Mouse (Mus musculus): ENCODE data around the gene Luzp1.

The Luzp1 gene

DNA sequence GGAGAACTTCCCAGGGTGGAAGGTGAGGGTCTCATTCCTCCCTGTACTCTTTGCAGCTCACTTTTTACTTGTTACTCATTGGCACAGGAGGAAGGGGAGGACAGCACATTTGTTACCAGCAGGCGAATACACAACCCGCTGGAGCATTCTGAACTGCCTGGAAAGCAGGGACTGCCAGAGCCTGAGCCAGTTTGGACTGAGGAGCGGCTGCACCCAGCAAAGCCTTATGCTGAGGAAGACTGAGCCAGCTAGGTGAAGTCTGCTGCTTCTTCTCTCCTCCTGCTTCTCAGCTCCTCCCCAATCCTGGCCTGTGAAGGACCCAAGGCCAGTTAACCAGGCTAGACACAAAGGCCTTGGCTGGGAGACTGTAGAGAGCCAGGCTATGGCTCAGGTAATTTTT lies 75.6 kb downstream of the Luzp1 start:
- in situ Hi-C loops (cut with MboI; ENCODE audit: low sequenced_read_pairs), result no loop called here

DNA sequence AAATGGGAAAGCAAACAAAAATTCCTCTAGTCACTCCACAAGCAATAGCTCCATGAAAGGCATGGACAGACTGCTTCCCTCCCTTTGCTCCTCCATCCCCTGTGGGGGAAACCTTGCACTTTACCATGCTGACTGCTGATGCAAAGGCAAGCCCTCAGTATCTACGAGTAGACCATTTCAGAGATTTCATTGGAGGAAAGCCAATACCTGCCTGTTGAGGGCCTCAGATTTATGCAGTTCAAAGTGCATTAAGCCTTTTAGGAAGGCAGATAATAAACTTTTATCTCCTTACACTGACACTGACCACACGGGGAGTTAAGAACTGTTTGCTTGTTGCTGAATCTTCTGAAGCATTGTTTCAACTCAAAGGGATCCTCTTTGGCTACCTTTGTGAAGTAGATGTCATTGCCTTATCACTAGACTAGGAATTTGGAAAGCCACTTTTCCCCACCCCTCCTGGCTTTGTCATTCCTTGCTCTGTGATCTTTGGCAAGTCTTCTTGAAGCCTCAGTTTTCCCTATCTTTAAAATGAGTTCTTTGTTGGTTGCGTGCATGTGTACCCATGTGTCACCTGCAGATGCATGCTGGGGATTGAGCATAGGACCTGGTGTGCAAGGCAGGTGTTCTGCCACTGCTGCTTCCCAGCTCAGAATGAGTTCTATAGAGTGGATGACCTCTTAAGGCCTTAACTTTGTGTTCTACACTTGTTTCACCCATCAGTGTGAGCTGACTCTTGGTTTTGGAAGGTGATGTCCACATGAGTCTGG lies 76.9 kb downstream of the Luzp1 start:
- in situ Hi-C loops (cut with MboI; ENCODE audit: low sequenced_read_pairs), result no loop called here

DNA sequence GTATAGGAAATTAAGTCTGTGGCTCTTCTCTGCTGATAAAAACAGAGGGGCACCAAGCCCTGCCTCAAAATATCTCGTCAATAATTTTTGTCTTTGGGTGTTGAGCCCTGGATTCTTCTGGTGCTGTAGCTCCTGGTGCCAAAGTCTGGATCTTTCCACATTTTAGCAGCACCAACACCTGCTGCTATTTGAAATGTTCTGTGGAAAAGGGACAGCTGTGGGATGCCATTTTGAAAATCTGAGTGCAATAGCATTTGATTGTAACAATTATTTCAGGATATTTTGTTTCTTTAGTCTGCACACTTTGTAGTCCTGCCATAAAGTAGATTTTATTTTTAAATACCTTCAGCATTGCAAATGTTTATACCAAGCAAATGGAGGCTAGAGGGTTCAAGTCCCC lies 78.2 kb downstream of the Luzp1 start:
- in situ Hi-C loops (cut with MboI; ENCODE audit: low sequenced_read_pairs), result no loop called here

DNA sequence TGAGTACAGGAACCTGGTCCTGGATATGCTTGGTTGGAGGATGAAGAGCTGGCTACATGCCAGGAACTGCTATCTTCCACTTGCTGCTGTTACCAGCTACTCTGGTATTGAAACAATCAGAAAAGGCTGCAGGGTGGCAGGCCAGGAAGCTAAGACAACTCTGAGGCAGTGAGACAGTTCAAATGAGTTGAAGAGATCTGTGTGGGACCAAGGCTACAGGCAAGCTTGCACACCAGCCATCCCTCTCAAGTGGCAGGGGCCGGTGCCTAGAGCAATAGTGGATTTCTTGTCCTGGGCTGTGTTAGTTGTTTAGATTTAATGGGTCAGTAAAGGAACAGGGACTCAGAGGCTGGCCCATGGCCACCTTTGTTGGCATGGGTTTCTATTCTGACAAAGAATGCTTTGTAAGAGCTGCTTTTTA lies 78.8 kb downstream of the Luzp1 start:
- in situ Hi-C loops (cut with MboI; ENCODE audit: low sequenced_read_pairs), result no loop called here

DNA sequence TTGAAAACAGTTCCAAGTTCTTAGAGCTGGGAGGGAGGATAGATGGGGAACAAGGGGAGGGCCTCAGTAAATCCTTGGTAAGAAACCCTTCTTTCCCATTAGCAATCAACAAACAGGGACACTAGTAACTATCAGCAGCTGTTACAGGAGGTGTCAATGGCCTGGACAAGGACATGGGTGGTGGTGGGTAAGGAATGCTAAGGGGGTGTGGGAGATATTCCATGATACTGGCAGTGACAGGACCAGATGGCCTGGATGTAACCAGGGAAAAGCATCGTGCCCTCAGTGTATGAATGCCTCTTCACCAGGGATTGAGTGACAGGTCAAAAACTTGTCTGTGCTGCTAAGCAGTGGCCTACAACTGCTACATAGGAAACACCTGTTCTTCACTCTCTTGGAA lies 83.5 kb downstream of the Luzp1 start:
- in situ Hi-C loops (cut with MboI; ENCODE audit: low sequenced_read_pairs), result no loop called here

DNA sequence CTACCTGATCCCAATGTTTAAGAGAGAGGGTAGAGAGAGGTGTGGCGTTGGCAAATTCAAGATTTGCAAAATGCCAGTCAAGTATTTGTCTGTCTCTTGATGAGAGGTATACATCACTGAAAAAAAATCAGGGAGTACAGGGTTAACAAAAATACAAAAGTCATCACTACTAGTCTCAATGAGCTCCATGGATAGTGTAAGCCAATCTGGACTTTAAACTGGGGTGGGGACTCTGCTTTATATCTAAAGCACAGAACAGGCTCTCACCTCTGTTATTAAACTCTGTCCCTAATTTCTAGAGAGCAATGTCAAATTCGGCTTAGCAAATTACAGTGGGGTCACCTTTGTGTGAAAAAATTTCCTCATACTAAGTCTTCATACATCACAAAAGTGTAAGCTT lies 88.1 kb downstream of the Luzp1 start:
- in situ Hi-C loops (cut with MboI; ENCODE audit: low sequenced_read_pairs), result no loop called here

DNA sequence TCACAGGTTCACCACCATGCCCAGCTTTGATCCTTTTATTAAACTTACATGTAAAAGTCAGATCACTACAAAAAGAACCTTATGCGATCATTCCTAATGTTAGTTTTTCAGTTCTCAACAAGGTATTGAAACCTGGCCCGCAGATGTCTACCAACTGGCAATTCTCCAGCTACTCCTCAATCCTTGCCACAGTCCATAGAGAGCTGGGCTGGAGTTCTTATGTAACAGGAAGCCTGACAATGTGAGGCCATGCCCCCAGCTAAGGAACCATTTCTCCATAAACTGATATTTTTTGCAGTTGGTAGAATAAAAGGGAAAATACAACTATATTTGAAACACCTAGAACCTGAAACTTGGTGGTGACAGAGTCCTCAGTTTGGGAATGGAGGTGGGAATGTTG lies 90.1 kb downstream of the Luzp1 start:
- in situ Hi-C loops (cut with MboI; ENCODE audit: low sequenced_read_pairs), result no loop called here

DNA sequence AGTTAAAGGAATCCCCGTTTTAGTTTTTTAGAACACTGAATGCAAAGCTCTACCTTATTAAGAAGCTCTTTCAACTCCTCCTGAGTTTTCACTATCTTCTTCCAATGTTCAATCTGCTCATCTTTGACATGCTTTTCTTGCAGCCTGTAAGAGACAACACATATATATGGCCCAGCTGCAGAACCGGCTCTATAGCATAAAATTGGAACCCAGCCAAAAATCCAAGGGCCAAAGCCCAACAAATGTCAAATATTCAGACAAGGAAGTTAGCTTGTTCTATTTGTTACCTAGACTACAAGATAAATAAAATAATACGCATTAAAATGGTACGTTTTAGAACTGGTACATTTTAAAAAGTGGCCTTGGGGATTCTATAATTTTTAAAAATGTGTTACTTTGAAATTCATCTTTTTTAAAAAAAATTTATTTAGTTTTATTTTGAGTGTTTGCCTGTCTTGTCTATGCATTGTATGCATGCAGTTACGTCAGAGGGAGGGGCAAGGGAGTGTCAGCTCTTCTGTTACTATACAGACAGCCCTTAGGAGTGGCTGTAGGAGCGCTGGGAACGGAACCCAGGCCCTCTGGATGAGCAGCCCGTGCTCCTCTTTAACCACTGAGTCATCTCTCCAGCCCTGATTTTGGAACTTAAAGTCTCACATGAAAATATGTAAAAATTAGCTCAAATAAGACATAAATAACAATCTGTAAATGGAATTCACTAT lies 90.9 kb downstream of the Luzp1 start:
- in situ Hi-C loops (cut with MboI; ENCODE audit: low sequenced_read_pairs), result no loop called here

DNA sequence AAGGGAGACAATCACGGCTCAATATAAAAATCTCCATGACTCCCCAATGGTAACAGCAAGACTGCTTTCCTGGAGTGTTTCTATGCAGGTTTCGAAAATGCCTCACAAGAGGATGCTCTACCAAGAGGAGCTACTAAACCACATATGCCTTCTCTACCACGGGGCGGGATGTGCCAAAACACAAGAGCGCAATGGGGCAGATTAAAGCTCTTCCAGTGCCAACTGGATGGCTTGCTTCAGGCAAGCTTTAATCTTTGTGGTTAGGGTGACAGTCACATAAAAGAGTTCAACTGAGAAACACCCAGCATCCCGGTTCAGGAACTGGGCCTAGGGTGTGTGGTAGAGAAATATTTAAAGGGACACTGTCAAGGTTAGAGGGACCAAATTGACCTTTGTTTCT lies 93.2 kb downstream of the Luzp1 start:
- in situ Hi-C loops (cut with MboI; ENCODE audit: low sequenced_read_pairs), result no loop called here

DNA sequence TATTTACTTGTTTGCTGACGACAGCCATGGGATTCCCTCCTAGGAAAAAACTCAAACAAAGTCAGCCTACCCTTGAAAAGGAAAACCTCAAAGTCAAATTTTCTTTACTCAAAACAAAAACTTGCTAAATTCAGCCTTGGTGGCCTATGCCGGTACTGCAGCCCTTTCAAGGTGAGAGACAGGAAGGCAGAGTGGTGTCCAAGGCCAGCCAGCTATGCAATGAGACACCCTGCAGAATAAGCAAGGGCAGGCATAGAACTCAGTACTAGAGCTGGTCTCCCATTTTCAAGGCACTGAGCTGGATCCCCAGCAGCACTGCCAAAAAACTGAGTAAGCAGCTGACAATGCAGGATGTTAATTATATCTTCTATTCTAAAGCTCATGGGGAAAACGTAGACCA lies 99.1 kb downstream of the Luzp1 start:
- in situ Hi-C loops (cut with MboI; ENCODE audit: low sequenced_read_pairs), result no loop called here

DNA sequence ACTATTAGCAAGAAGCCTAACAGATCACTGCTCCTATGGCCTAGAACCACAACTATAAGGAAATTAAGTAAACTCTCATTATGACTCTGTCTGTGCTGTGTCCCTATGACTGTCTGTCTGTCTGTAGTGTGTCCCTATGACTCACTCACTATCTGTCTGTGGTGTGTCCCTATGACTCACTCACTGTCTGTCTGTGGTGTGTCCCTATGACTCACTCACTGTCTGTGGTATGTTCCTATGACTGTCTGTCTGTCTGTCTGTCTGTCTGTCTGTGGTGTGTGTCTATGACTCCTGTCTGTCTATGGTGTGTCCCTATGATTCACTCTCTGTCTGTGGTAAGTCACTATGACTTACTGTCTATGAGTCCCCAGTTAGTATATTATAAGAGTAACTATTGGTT lies 100.4 kb downstream of the Luzp1 start:
- in situ Hi-C loops (cut with MboI; ENCODE audit: low sequenced_read_pairs), result no loop called here

DNA sequence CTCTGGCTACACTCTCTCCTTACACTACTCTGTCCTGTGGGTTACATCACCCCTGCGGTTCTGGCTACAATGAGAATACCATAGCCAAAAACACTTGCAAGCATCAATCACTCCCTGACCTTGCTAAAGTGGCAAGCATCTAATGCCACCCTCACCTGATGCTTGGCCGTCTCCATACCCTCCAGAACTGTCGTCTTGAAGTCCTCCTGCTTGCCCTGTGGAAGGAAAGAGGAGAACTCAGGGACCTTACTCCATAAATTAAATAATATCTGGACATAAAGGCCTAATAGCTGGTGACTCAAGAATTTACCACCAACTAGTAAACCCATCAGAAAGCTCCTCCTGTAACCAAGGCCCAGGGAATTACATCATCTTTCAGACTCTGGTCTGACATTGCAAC lies 112.3 kb downstream of the Luzp1 start:
- in situ Hi-C loops (cut with MboI; ENCODE audit: low sequenced_read_pairs), result no loop called here

DNA sequence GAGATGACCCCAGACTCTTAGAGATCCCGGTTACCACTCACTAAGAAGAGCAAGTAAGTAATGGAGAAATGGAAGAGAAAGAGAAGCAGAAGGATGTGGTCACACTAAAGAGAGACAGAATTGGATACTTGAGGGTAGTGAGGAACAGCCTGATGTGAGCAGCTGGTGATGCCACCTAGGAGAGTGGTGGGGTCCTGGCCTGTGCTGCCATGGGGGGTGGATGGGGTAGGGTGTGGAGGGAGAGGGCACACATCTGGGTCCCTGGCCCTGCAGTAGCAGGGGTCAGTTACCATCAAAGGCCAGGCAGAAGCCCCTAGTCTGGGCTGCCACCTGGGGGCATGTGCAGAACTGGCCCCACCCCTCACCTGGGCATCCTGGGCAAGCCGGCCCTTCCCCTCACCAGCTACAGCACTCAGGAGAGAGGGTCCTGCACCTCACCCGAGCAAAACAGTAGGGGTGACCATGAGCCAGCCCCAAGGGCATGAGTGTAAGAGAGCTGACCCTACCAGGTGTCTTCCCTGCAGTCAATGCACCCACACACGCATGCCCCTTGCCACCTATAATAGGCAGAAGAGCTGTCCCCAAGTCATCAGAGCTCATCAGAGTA lies 117.8 kb downstream of the Luzp1 start:
- in situ Hi-C loops (cut with MboI; ENCODE audit: low sequenced_read_pairs), result no loop called here

DNA sequence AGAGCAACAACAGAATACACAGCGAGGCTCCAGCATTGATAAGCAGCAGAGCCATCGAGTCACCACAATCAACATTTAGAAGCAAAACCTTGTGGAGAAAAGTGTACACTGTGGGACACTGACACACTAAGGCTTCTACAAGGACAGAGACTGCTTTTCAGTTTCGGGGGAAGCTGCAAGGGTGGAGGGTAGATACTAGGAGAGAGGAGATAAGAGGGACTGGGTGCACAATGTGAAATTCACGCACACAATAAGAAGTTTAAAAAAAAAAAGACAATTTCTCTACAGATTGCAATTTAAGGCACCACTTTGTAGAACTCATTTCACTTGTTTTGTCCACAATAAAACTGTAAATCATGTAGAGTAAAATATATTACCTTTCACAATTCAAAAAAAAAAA lies 118.4 kb downstream of the Luzp1 start:
- in situ Hi-C loops (cut with MboI; ENCODE audit: low sequenced_read_pairs), result no loop called here

DNA sequence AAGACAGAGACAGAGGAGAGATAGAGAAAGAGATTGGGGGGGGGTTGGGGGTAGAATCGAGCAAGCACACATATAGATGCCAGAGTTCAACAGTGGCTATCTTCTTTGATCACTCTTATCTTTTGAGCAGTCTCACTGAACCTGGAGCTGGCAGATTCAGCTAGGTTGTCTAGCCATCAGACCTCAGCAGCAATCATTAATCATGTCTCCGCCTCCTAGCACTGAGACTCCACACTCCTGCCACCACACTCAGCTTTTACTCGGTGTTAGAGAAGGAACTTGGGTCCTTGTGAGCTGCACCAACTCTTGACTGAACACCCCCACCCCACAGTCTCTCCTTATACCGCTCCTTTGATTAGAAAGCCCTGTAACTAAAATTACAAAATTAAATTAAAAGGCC lies 122.5 kb downstream of the Luzp1 start:
- in situ Hi-C loops (cut with MboI; ENCODE audit: low sequenced_read_pairs), result no loop called here

DNA sequence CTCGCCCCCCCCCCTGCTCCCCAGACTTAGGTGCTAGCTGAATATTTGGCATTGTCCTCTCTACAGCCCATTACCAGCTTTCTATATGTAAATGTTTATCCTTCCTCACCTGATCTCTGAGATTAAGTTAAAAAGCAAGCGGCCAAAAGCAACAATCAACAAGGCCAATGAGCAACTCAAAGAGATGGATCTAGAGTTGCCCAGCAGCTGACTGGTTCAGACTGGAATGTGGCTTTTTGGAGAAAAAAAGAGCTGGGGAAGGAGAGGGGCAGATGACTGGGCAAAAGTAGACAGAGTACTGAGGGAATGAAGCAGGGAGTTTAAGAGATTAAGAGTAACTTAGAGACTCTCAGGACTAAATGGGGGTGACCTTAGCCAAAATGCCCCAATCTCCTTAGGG lies 124.4 kb downstream of the Luzp1 start:
- in situ Hi-C loops (cut with MboI; ENCODE audit: low sequenced_read_pairs), result no loop called here

DNA sequence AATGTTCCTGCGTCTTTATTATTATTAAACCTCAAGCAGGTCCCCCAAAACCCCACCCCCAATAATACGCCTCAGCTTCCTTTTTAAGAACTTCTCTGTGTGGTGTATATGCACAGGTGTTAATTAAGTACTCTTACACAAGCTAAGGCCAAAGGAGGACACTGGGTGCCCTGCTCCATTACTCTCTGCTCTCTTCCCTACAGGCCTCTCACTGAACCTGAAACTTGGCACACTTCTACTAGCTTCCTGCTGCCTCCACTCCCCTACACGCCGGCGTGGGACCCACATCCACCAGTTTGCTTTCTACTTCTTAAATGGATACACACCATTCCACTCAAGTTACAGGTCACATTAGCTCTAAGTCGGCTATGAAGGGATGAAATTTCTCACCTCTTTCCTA lies 125.7 kb downstream of the Luzp1 start:
- in situ Hi-C loops (cut with MboI; ENCODE audit: low sequenced_read_pairs), result no loop called here

DNA sequence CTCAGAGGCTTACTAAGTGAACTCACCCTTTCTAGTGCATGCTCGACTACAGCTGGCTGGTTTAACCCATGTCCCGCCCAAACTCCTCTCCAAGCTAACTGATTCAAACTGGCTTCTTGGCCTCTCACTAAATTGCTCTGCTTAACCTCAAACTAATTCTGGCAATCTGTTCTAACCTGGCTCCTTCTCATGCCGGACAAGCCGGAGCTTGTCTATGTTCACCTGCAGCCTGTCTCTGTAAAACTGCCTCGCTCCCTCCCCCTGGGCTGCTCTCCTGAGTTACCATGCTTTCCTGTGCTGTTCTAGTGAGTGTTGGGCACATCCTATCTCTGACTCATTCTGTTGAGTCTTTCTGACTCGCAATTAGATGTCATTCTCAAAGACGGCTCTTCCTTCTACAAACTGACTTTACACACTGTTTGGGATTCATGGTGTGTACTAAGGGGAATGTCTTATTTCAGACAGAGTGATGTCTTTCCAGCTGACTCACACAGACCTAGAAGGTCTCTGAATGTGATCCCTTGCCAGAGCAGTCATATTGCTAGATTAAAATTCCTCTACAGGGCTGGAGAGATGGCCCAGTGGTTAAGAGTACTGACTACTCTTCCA lies 128.8 kb downstream of the Luzp1 start:
- in situ Hi-C loops (cut with MboI; ENCODE audit: low sequenced_read_pairs), result no loop called here

DNA sequence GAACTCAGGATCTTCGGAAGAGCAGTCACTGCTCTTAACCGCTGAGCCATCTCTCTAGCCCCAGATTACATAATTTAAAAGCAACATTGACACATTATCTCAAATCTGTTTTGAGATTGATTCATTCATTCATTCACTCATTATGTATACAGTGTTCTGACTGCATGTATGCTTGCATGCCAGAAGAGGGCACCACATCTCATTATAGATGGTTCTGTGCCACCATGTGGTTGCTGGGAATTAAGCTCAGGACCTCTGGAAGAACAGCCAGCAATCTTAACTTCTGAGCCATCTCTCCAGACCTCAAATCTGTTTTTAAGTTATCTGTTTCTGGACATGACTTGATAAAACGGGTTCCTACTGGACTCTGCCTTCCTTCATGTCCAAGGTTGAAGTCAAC lies 130.3 kb downstream of the Luzp1 start:
- in situ Hi-C loops (cut with MboI; ENCODE audit: low sequenced_read_pairs), result no loop called here

DNA sequence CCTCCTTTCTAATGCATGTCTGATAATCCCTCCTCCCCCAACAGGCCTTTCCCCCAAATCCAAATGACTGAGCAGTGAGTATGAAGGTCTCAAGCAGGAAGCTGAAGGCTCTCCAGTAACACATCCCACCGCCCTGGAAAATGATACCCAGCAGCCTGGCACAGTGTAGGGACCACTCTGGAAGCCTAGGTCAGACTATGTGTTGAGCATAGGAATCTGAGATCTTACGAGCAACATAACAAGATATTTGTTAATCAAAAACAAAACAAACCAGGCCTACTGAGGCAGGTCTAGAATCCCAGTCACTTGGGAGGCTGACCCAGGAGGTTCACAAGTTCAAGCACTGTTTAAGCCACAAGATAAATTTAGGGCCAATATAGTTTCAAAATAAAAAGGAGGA lies 131.0 kb downstream of the Luzp1 start:
- in situ Hi-C loops (cut with MboI; ENCODE audit: low sequenced_read_pairs), result no loop called here

DNA sequence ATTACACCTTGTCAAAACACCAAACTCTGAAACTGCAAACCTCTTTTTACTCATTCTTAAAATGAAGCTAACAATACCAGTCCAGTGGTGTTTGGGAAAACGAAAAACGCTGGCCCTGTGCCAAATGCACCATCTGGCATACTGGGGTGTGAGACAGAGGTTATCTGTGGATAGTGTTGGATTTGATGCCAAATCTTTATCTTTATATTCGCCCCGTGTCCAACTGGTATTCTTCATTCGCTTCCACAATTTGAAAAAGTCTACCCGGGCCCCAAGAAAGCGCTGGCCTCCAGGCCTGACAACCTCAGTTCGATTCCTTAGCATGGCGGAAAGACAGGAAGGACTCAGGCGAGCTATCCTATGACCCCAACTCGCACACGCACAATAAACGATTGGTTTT lies 131.9 kb downstream of the Luzp1 start:
- in situ Hi-C loops (cut with MboI; ENCODE audit: low sequenced_read_pairs), result no loop called here

DNA sequence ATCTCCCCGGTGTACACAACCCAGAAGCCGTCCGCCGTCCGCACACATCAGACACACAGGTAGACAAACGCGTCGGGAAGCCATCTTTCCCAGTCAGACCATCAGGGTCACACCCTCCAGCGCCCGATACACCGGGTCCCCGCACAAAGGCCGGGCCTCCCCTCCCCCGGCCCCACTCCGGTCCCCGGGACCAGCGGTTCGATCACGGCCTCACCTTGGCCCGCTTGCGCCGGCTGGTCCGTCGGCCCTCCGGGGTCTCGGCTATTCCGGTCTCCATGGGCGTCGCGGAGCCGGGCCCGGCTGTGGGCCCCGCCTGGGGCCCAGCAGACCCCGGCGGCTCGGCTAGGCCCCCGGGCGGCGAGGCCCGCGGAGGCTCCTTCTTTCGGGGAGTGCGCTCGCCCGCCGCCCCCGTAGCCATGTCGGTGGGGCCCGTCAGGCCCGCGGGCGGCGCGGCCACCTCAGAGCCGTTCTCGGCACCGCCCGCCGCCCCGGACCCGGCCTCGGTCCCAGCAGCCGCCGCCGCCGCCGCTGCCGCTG lies 132.5 kb downstream of the Luzp1 start:
- in situ Hi-C loops (cut with MboI; ENCODE audit: low sequenced_read_pairs), result no loop called here
